Mouse (Mus musculus) hindbrain, postnatal 0 days (tissue): ENCODE measurements at regions not wholly inside any gene's neighbourhood (a gene's known extent, or its start where the extent isn't known, plus 50 kb on each side); places are given as distances from the start of the nearest gene placed in this dataset.

Experiments
- ATAC-seq: fragments of 200-750 bp; cut with Nextera tagmentation; 2 replicates; pipeline ENCODE4 v1.8.0; 2017; ENCODE audit warnings: mild to moderate bottlenecking, moderate TSS enrichment, moderate library complexity
- DNase-seq: peaks from one replicate; pipeline ENCODE4 v3.0.0-alpha.2; 2015; ENCODE audit warnings: low spot score
- H3K27ac ChIP-seq: fragments of 300-500 bp; sonication (generic); 2 replicates; pipeline ENCODE4 v1.5.1; 2014; ENCODE audit warnings: mild to moderate bottlenecking
- H3K27me3 ChIP-seq: fragments of 300-500 bp; sonication (generic); 2 replicates; pipeline ENCODE4 v1.6.1; 2014; ENCODE audit warnings: low read length, mixed read lengths; ENCODE audit not compliant: insufficient read depth
- H3K36me3 ChIP-seq: fragments of 300-500 bp; sonication (generic); 2 replicates; pipeline ENCODE4 v1.6.1; 2014; ENCODE audit warnings: low read length, mixed read lengths; ENCODE audit not compliant: insufficient read depth
- H3K4me1 ChIP-seq: fragments of 300-500 bp; sonication (generic); 2 replicates; pipeline ENCODE4 v1.6.1; 2014; ENCODE audit warnings: antibody characterized with exemption, low read length, mixed read lengths; ENCODE audit not compliant: insufficient read depth
- H3K4me2 ChIP-seq: fragments of 300-500 bp; sonication (generic); 2 replicates; pipeline ENCODE4 v1.6.1; 2014; ENCODE audit warnings: low read depth, mild to moderate bottlenecking, low read length, moderate library complexity, mixed read lengths
- H3K4me3 ChIP-seq: fragments of 300-500 bp; sonication (generic); 2 replicates; pipeline ENCODE4 v1.5.1; 2014; ENCODE audit warnings: low read length
- H3K9ac ChIP-seq: fragments of 300-500 bp; sonication (generic); replicated peaks from 2 replicates; pipeline ENCODE4 v1.6.1; 2014; ENCODE audit warnings: mild to moderate bottlenecking, low read length, moderate library complexity, mixed read lengths
- H3K9me3 ChIP-seq: fragments of 300-500 bp; sonication (generic); 2 replicates; pipeline ENCODE4 v1.6.1; 2016; ENCODE audit warnings: low read length, mixed read lengths
- CTCF ChIP-seq: IDR thresholded peaks from 2 replicates; pipeline ENCODE4 v1.5.1; 2016; ENCODE audit warnings: antibody characterized with exemption, control low read depth, low read depth
- WGBS: fragments of 180-500 bp; shearing (Covaris S2); extraction: QIAGEN DNeasy Blood & Tissue Kit; methylation state at CpG from one replicate; pipeline ENCODE4 v1.1.7; 2014; 5-methylcytosine and 5-hydroxymethylcytosine counted together

DNA sequence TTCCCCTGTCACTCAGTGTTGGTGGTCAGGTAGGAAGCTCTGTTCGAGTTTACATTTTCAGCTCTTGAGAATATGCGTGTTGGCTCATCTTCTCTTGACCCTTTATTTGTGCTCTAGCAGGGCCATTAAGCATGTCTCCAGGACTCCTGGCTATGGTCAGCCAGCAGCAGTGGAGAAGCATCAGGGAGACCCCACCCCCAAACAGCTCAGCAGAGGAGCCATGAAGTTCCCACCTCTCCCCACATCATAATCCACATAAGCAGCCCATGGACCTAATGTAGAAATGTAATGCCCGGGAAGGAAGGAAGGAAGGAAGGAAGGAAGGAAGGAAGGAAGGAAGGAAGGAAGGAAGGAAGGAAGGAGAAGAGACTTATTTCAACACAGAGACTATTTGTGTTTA, 261.5 kb downstream of the Dhx15 start:
- H3K4me2 ChIP-seq = no peak overlapping the region
- ATAC-seq (no peak), DNase-seq (no peak)
- no peak overlapping the region for H3K27ac ChIP-seq
- no peaks in the 10 kb centered on the region for H3K9me3 ChIP-seq
- no peak overlapping the region for H3K9ac ChIP-seq
- WGBS = 86% methylated on average over 3 of the region's 3 CpGs
- no peaks in the 10 kb centered on the region for H3K4me1 ChIP-seq
- TF ChIP-seq CTCF = no peak
- no peaks in the 10 kb centered on the region for H3K36me3 ChIP-seq
- no peak overlapping the region for H3K4me3 ChIP-seq
- no peaks in the 10 kb centered on the region for H3K27me3 ChIP-seq

DNA sequence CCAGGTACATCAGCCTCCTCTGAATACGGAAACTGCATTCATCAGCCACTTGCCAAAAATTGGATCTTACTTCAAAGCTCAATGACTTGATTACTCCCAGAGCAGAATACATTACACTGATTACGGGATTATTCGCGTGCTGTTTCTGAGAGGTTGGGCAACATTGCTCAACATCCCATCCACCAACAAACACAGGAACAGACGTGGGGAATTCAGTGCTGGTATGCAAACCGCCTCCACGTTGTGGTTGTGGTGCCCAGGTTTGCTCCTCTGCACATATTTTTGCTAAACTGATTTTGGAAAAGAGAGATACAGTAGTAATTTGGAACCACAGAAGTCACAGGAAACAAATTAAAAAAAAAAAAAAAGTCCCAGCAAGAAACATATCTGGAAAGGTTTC, 266.9 kb downstream of the Dhx15 start:
- no peak overlapping the region for H3K4me3 ChIP-seq
- no peak overlapping the region for H3K4me2 ChIP-seq
- no peak overlapping the region for H3K9ac ChIP-seq
- H3K4me1 ChIP-seq = no peaks in the 10 kb centered on the region
- WGBS = 86% methylated on average over 7 of the region's 7 CpGs
- H3K27ac ChIP-seq = no peak overlapping the region
- DNase-seq = no peak
- no peaks in the 10 kb centered on the region for H3K27me3 ChIP-seq
- no peak for ATAC-seq
- no peaks in the 10 kb centered on the region for H3K9me3 ChIP-seq
- no peaks in the 10 kb centered on the region for H3K36me3 ChIP-seq
- no peak for TF ChIP-seq CTCF

DNA sequence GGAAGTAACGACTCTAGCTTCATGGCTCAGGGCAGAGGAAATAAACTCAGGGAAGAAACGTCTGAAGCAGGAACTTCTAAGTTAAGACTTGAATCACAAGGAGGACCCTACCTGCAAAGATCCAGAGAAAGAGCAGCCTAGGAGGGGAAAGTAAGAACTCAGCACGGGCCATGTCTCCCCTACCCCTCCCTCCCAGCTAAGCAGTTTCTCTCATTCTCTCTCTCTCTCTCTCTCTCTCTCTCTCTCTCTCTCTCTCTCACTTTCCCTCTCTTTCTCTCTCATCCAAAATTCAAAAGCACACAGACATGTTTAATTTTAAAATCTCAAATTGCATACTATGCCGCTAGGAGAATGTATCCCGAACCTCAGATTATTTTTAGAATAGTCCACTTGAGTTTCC, 267.3 kb downstream of the Dhx15 start:
- H3K4me2 ChIP-seq = no peak overlapping the region
- no peaks in the 10 kb centered on the region for H3K27me3 ChIP-seq
- WGBS = 71% methylated on average over 5 of the region's 5 CpGs
- H3K36me3 ChIP-seq = no peaks in the 10 kb centered on the region
- no peak for TF ChIP-seq CTCF
- DNase-seq (no peak), ATAC-seq (no peak)
- H3K27ac ChIP-seq = no peak overlapping the region
- no peak overlapping the region for H3K4me3 ChIP-seq
- H3K9ac ChIP-seq = no peak overlapping the region
- H3K4me1 ChIP-seq = no peaks in the 10 kb centered on the region
- no peaks in the 10 kb centered on the region for H3K9me3 ChIP-seq

DNA sequence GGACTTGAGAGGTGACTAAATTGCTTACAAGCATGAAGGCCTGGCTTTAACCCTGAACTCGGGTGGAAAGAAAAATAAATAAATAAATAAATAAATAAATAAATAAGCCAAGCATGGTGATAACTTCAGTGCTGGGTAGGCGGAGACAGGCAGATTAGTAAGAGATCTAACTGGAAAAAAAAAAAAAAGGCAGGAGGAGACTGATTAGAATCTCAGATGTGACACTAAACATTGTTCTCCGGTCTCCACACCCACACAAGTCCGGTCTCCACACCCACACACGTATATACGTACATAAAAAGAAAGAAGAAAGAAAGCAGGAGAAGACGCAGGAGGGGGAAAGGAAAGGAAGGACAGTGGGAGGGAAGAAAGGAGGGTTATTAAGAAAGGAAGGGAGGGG, 267.8 kb downstream of the Dhx15 start:
- Histone ChIP-seq H3K9me3 (no peaks in the 10 kb centered on the region), H3K9ac (no peak overlapping the region), H3K36me3 (no peaks in the 10 kb centered on the region), H3K27me3 (no peaks in the 10 kb centered on the region), H3K4me3 (no peak overlapping the region), H3K4me1 (no peaks in the 10 kb centered on the region), H3K4me2 (no peak overlapping the region), H3K27ac (no peak overlapping the region)
- WGBS = 76% methylated on average over 7 of the region's 7 CpGs
- ATAC-seq = no peak
- no peak for TF ChIP-seq CTCF
- no peak for DNase-seq

DNA sequence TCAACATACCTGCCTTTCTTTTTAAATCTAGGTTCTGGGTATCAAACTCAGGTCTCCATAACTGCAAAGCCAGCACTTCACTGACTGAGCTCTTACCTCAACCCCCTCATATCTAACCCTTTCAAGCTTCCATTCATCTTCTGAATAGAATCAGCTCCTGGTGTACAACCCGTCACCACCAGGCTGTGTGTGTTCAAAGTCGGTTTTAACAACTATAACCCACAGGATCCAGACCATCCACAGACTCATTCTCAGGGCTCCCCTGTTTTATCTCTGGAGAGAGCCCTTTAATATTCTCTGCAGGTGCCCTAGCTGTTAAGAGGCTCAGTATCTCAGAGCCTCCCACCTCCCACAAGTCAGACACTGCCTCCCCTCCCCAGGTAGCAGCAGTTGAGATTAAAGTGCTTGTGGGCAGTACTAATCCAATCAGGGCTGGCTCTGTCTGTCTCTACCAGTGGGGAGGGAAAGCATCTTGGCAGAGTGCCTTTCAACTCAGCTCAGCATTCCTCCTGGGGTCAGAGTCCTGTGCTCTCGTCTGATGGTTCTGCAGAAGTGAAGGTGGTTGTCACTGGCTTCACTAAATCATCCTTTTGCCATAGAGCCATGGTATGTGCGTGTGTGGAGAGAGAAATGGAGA, 272.4 kb downstream of the Dhx15 start:
- H3K4me1 ChIP-seq = no peaks in the 10 kb centered on the region
- H3K4me3 ChIP-seq = no peak overlapping the region
- WGBS = 24% methylated on average over 4 of the region's 4 CpGs
- no peaks in the 10 kb centered on the region for H3K9me3 ChIP-seq
- no peak overlapping the region for H3K9ac ChIP-seq
- DNase-seq (peak; percentile 26), ATAC-seq (no peak)
- H3K4me2 ChIP-seq = no peak overlapping the region
- H3K27ac ChIP-seq = no peak overlapping the region
- no peaks in the 10 kb centered on the region for H3K36me3 ChIP-seq
- TF ChIP-seq CTCF = no peak
- H3K27me3 ChIP-seq = no peaks in the 10 kb centered on the region

DNA sequence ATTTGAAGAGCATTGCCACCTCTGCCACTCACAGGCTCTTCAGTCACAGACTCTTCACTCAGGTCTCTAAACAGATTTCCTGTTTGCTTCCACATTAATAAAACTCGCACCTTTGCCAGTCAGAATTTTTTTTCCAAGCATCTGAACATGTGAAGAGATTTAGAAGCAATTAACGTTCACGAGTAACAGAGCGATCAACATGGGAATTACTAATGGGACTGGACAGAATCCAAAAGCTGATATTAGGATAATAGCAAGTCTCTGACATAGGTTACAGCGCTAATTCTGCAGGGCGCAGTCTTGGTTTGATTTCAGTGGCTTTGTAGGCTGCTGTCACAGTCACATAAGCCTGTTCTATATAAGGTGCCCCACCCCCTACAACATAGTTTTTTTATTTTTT, 275.6 kb downstream of the Dhx15 start:
- Histone ChIP-seq H3K36me3 (no peaks in the 10 kb centered on the region), H3K9me3 (no peaks in the 10 kb centered on the region), H3K4me3 (no peak overlapping the region), H3K4me2 (no peak overlapping the region), H3K27me3 (no peaks in the 10 kb centered on the region), H3K9ac (no peak overlapping the region), H3K4me1 (no peaks in the 10 kb centered on the region), H3K27ac (no peak overlapping the region)
- whole genome bisulfite sequencing = 60% methylated on average over 6 of the region's 6 CpGs
- peak; percentile 40 for DNase-seq
- ATAC-seq = no peak
- no peak for TF ChIP-seq CTCF

DNA sequence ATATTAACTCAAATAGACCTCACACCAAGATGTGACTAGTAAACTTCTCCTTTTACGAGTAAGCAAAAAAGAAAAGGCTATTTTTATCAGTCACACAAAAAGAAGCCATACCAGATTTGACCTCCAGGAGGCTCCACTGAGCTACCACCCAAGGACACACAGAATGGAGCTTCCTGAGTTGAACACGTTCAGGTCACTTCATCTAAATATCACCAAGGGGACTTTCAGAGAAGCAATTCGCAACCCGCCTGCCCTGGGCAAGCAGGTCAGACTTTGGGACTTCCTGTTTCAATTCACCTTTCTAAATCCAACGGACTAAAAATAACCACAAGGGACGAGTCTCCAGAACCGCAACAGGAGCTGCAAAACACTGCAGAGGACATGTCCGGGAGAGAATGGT, 281.5 kb downstream of the Dhx15 start:
- 74% methylated on average over 8 of the region's 8 CpGs for WGBS
- no peak overlapping the region for H3K4me3 ChIP-seq
- DNase-seq (no peak), ATAC-seq (no peak)
- H3K27me3 ChIP-seq = no peaks in the 10 kb centered on the region
- no peak overlapping the region for H3K27ac ChIP-seq
- H3K9ac ChIP-seq = no peak overlapping the region
- H3K9me3 ChIP-seq = no peaks in the 10 kb centered on the region
- TF ChIP-seq CTCF = peak; percentile 41
- H3K4me2 ChIP-seq = no peak overlapping the region
- H3K4me1 ChIP-seq = no peaks in the 10 kb centered on the region
- H3K36me3 ChIP-seq = no peaks in the 10 kb centered on the region
